Mouse (Mus musculus): ENCODE measurements around the gene Inava.

Gene Inava

GRCm38 (mm10) chr1:136232285-136232926, 1.7 kb downstream of the Inava start:
- no peak for DNase-seq (ENCODE audit: extremely low read depth, insufficient read length, low spot score)

GRCm38 (mm10) chr1:136231596-136231995, 2.5 kb downstream of the Inava start:
- DNase-seq (ENCODE audit: extremely low read depth, insufficient read length, low spot score) = no peak

GRCm38 (mm10) chr1:136230201-136230600, 3.9 kb downstream of the Inava start:
- DNase-seq (ENCODE audit: extremely low read depth, insufficient read length, low spot score) = peak; percentile 43

- peak; percentile 29 for DNase-seq (ENCODE audit: extremely low read depth, insufficient read length, low spot score)
Observed at GRCm38 (mm10) chr1:136229040-136229373, 5.1 kb downstream of the Inava start.

GRCm38 (mm10) chr1:136228328-136229039, 5.6 kb downstream of the Inava start:
- DNase-seq (ENCODE audit: extremely low read depth, insufficient read length, low spot score) = peak; percentile 79

GRCm38 (mm10) chr1:136227870-136228269, 6.2 kb downstream of the Inava start:
- no peak for DNase-seq (ENCODE audit: extremely low read depth, insufficient read length, low spot score)

- DNase-seq (ENCODE audit: extremely low read depth, insufficient read length, low spot score) = no peak
Observed at GRCm38 (mm10) chr1:136226626-136227025, 7.4 kb downstream of the Inava start.

GRCm38 (mm10) chr1:136225846-136226245, 8.2 kb downstream of the Inava start:
- no peak for DNase-seq (ENCODE audit: extremely low read depth, insufficient read length, low spot score)

- DNase-seq (ENCODE audit: extremely low read depth, insufficient read length, low spot score) = no peak
Observed at GRCm38 (mm10) chr1:136223758-136224342, 10.2 kb downstream of the Inava start.

GRCm38 (mm10) chr1:136222386-136222785, 11.7 kb downstream of the Inava start:
- DNase-seq (ENCODE audit: extremely low read depth, insufficient read length, low spot score) = no peak

GRCm38 (mm10) chr1:136220037-136220871, 13.8 kb downstream of the Inava start:
- DNase-seq (ENCODE audit: extremely low read depth, insufficient read length, low spot score) = no peak

GRCm38 (mm10) chr1:136214304-136214703, 19.8 kb downstream of the Inava start:
- no peak for DNase-seq (ENCODE audit: extremely low read depth, insufficient read length, low spot score)

- DNase-seq (ENCODE audit: extremely low read depth, insufficient read length, low spot score) = no peak
Observed at GRCm38 (mm10) chr1:136212803-136213202, 21.3 kb downstream of the Inava start, which contains the start of gene Mroh3. TSS of gene Mroh3 (minus strand) at chr1:136212828.

- DNase-seq (ENCODE audit: extremely low read depth, insufficient read length, low spot score) = no peak
Observed at GRCm38 (mm10) chr1:136190033-136190432, 44.0 kb downstream of the Inava start.

GRCm38 (mm10) chr1:136179511-136180001, 54.5 kb downstream of the Inava start:
- no peak for DNase-seq (ENCODE audit: extremely low read depth, insufficient read length, low spot score)

- no peak for DNase-seq (ENCODE audit: extremely low read depth, insufficient read length, low spot score)
Observed at GRCm38 (mm10) chr1:136178741-136179140, 55.3 kb downstream of the Inava start.

GRCm38 (mm10) chr1:136177085-136177484, 57.0 kb downstream of the Inava start:
- DNase-seq (ENCODE audit: extremely low read depth, insufficient read length, low spot score) = no peak

GRCm38 (mm10) chr1:136175183-136175582, 58.9 kb downstream of the Inava start:
- DNase-seq (ENCODE audit: extremely low read depth, insufficient read length, low spot score) = no peak

GRCm38 (mm10) chr1:136174101-136174606, 59.9 kb downstream of the Inava start:
- DNase-seq (ENCODE audit: extremely low read depth, insufficient read length, low spot score) = no peak

- no peak for DNase-seq (ENCODE audit: extremely low read depth, insufficient read length, low spot score)
Observed at GRCm38 (mm10) chr1:136172696-136173095, 61.4 kb downstream of the Inava start.

- no peak for DNase-seq (ENCODE audit: extremely low read depth, insufficient read length, low spot score)
Observed at GRCm38 (mm10) chr1:136170109-136170508, 64.0 kb downstream of the Inava start.
